Mouse (Mus musculus) thymus, adult 2 months (tissue): ENCODE measurements around the gene Atp13a3. TPM values are rescaled to one million over a fixed set of nuclear protein-coding genes. Genes with fewer than 3 reads are reported as not detected.

Source experiments
- DNase-seq: peaks from one replicate; pipeline ENCODE4 v3.0.0; 2021
- H3K27ac ChIP-seq: fragments of 200-500 bp; 2 replicates; pipeline ENCODE4 v1.5.1; 2012; ENCODE audit warnings: low read length, control low read depth; ENCODE audit not compliant: control insufficient read depth, insufficient read depth
- H3K27me3 ChIP-seq: fragments of 200-500 bp; 2 replicates; pipeline ENCODE4 v1.6.1; 2012; ENCODE audit warnings: mild to moderate bottlenecking, low read length, moderate library complexity, mixed read lengths; ENCODE audit not compliant: control insufficient read depth, insufficient read depth
- H3K36me3 ChIP-seq: fragments of 200-500 bp; 2 replicates; pipeline ENCODE4 v1.6.1; 2012; ENCODE audit warnings: mild to moderate bottlenecking, low read length, moderate library complexity; ENCODE audit not compliant: control insufficient read depth, insufficient read depth
- H3K4me1 ChIP-seq: fragments of 200-500 bp; replicated peaks from 2 replicates; pipeline ENCODE4 v1.6.1; 2012; ENCODE audit warnings: low read length; ENCODE audit not compliant: control insufficient read depth, insufficient read depth
- H3K4me3 ChIP-seq: fragments of 200-500 bp; 2 replicates; pipeline ENCODE4 v1.5.1; 2012; ENCODE audit warnings: mild to moderate bottlenecking, low read length, control low read depth, moderate library complexity; ENCODE audit not compliant: control insufficient read depth, insufficient read depth
- CTCF ChIP-seq: fragments of 200-500 bp; IDR thresholded peaks from 2 replicates; pipeline ENCODE4 v1.5.1; 2012; ENCODE audit warnings: mild to moderate bottlenecking, control low read depth, low read length, moderate library complexity, borderline replicate concordance; ENCODE audit not compliant: control insufficient read depth, poor library complexity, insufficient read depth; ENCODE audit errors: extremely low read depth
- POLR2A ChIP-seq: fragments of 200-500 bp; IDR thresholded peaks from 2 replicates; pipeline ENCODE4 v1.6.1; 2012; ENCODE audit warnings: mild to moderate bottlenecking, low read length, control low read depth, moderate library complexity; ENCODE audit not compliant: control insufficient read depth, poor library complexity, insufficient read depth; ENCODE audit errors: extremely low read depth
- WGBS: fragments of 180-500 bp; shearing (Covaris S2); methylation state at CpG from one replicate; pipeline ENCODE4 v1.1.7; 2018; 5-methylcytosine and 5-hydroxymethylcytosine counted together
- polyA plus RNA-seq: library from polyadenylated mRNA; depleted of rRNA; stranded (reverse); fragments of >200 nt; gene quantifications from 2 replicates; pipeline ENCODE4 v1.2.3, GENCODE M21; 2012

The Atp13a3 gene
- polyA plus RNA-seq, 1 experiment, result 68.1 TPM

- Histone ChIP-seq H3K4me1 (peaks cover 15% of the 10 kb centered on the region), H3K27me3 (no peaks in the 10 kb centered on the region; the same call in 1 of the 2 replicates), H3K4me3 (peak overlapping the region; percentile 41), H3K36me3 (no peaks in the 10 kb centered on the region), H3K27ac (no peak overlapping the region)
- WGBS, result 1% methylated on average over 72 of the region's 72 CpGs
- TF ChIP-seq CTCF (0 out of 2 replicates have a peak, but pooled peaks have one; percentile 11), POLR2A (no peak)
- DNase-seq, result peak; percentile 33
Measured at GRCm38 (mm10) chr16:30308616-30309394, 97.0 kb downstream of the Atp13a3 start.

GRCm38 (mm10) chr16:30307961-30308615 lies 97.7 kb downstream of the Atp13a3 start:
- Histone ChIP-seq H3K27ac (no peak overlapping the region), H3K27me3 (no peaks in the 10 kb centered on the region; the same call in 1 of the 2 replicates), H3K4me1 (peaks cover 15% of the 10 kb centered on the region), H3K36me3 (no peaks in the 10 kb centered on the region), H3K4me3 (peak overlapping the region; percentile 41)
- WGBS, result 26% methylated on average over 29 of the region's 29 CpGs
- no peak for DNase-seq
- no peak for TF ChIP-seq POLR2A
- no peak for TF ChIP-seq CTCF

GRCm38 (mm10) chr16:30307306-30307705 lies 98.5 kb downstream of the Atp13a3 start:
- no peaks in the 10 kb centered on the region; the same call in 1 of the 2 replicates for H3K27me3 ChIP-seq
- 71% methylated on average over 12 of the region's 12 CpGs for WGBS
- H3K27ac ChIP-seq, result no peak overlapping the region
- no peak for TF ChIP-seq CTCF
- no peak for TF ChIP-seq POLR2A
- DNase-seq, result no peak
- peaks cover 15% of the 10 kb centered on the region for H3K4me1 ChIP-seq
- no peak overlapping the region for H3K4me3 ChIP-seq
- no peaks in the 10 kb centered on the region for H3K36me3 ChIP-seq

GRCm38 (mm10) chr16:30306102-30306501 lies 99.7 kb downstream of the Atp13a3 start:
- Histone ChIP-seq H3K4me1 (peaks cover 15% of the 10 kb centered on the region), H3K4me3 (no peak overlapping the region), H3K27ac (no peak overlapping the region), H3K36me3 (no peaks in the 10 kb centered on the region), H3K27me3 (no peaks in the 10 kb centered on the region; the same call in 1 of the 2 replicates)
- no peak for TF ChIP-seq POLR2A
- no peak for TF ChIP-seq CTCF
- WGBS, result 90% methylated on average over 4 of the region's 4 CpGs
- no peak for DNase-seq

- Histone ChIP-seq H3K4me3 (no peak overlapping the region), H3K27ac (no peak overlapping the region), H3K4me1 (peaks cover 9% of the 10 kb centered on the region), H3K27me3 (no peaks in the 10 kb centered on the region; the same call in 1 of the 2 replicates), H3K36me3 (no peaks in the 10 kb centered on the region)
- WGBS, result 72% methylated on average over 5 of the region's 5 CpGs
- DNase-seq, result no peak
- TF ChIP-seq CTCF (no peak), POLR2A (no peak)
Measured at GRCm38 (mm10) chr16:30304236-30304635, 101.5 kb downstream of the Atp13a3 start.

- H3K4me3 ChIP-seq, result no peak overlapping the region
- H3K27ac ChIP-seq, result no peak overlapping the region
- H3K36me3 ChIP-seq, result no peaks in the 10 kb centered on the region
- TF ChIP-seq CTCF, result no peak
- TF ChIP-seq POLR2A, result no peak
- 90% methylated on average over 2 of the region's 2 CpGs for WGBS
- no peaks in the 10 kb centered on the region; the same call in 1 of the 2 replicates for H3K27me3 ChIP-seq
- peaks cover 3% of the 10 kb centered on the region; the same call in 1 of the 2 replicates for H3K4me1 ChIP-seq
- no peak for DNase-seq
Measured at GRCm38 (mm10) chr16:30303411-30303810, 102.4 kb downstream of the Atp13a3 start.
